Mouse (Mus musculus): ENCODE measurements around the gene Slc2a4.
A peak's percentile ranks its signal among the peaks of the same experiment; 100 is the strongest.
"Not testable (repeated sequence)": the region's sequence is repeated elsewhere in the genome, so short reads cannot be mapped to it uniquely, and the experiment has no call there.

Gene Slc2a4

GRCm38 (mm10) chr11:69970775-69971174 lies 22.8 kb upstream of the Slc2a4 start:
- DNase-seq (ENCODE audit: low read depth): no peak

GRCm38 (mm10) chr11:69970222-69970621 lies 22.2 kb upstream of the Slc2a4 start:
- DNase-seq (ENCODE audit: low read depth): no peak

GRCm38 (mm10) chr11:69968793-69969192 lies 20.8 kb upstream of the Slc2a4 start:
- no peak for DNase-seq (ENCODE audit: low read depth)

GRCm38 (mm10) chr11:69966860-69967517 lies 19.0 kb upstream of the Slc2a4 start:
- DNase-seq (ENCODE audit: low read depth): no peak

- DNase-seq (ENCODE audit: low read depth): no peak
Measured at GRCm38 (mm10) chr11:69966006-69966859, 18.2 kb upstream of the Slc2a4 start.

GRCm38 (mm10) chr11:69965271-69966005 lies 17.4 kb upstream of the Slc2a4 start:
- no peak for DNase-seq (ENCODE audit: low read depth)

- no peak for DNase-seq (ENCODE audit: low read depth)
Measured at GRCm38 (mm10) chr11:69964650-69965270, 16.8 kb upstream of the Slc2a4 start, which contains the start of gene Cldn7. Gene Cldn7 (plus strand): TSS chr11:69964779.

GRCm38 (mm10) chr11:69961841-69962240 lies 13.9 kb upstream of the Slc2a4 start:
- no peak for DNase-seq (ENCODE audit: low read depth)

GRCm38 (mm10) chr11:69960616-69961015 lies 12.6 kb upstream of the Slc2a4 start:
- DNase-seq (ENCODE audit: low read depth): peak; percentile 36

GRCm38 (mm10) chr11:69956218-69956617 lies 8.2 kb upstream of the Slc2a4 start:
- DNase-seq (ENCODE audit: low read depth): no peak

GRCm38 (mm10) chr11:69955618-69956017 lies 7.6 kb upstream of the Slc2a4 start:
- not testable (repeated sequence) for DNase-seq (ENCODE audit: low read depth)

GRCm38 (mm10) chr11:69953267-69953915 lies 5.4 kb upstream of the Slc2a4 start:
- DNase-seq (ENCODE audit: low read depth): no peak

GRCm38 (mm10) chr11:69952274-69952673 lies 4.3 kb upstream of the Slc2a4 start:
- no peak for DNase-seq (ENCODE audit: low read depth)

GRCm38 (mm10) chr11:69950807-69951459 lies 2.9 kb upstream of the Slc2a4 start:
- no peak for DNase-seq (ENCODE audit: low read depth)

- peak; percentile 93 for DNase-seq (ENCODE audit: low read depth)
Measured at GRCm38 (mm10) chr11:69948763-69949150, 769 bp upstream of the Slc2a4 start.

- DNase-seq (ENCODE audit: low read depth): no peak
Measured at GRCm38 (mm10) chr11:69947337-69948065, 487 bp downstream of the Slc2a4 start.

- no peak for DNase-seq (ENCODE audit: low read depth)
Measured at GRCm38 (mm10) chr11:69945997-69946891, 1.7 kb downstream of the Slc2a4 start.

GRCm38 (mm10) chr11:69945216-69945615 lies 2.8 kb downstream of the Slc2a4 start:
- no peak for DNase-seq (ENCODE audit: low read depth)

- no peak for DNase-seq (ENCODE audit: low read depth)
Measured at GRCm38 (mm10) chr11:69940962-69941361, 7.0 kb downstream of the Slc2a4 start.
